Comparison of ENCODE assay signal across 21 mouse cellular contexts in genomic region chrX:134359336-134359735, GRCm38 (mm10). TPM values are rescaled to one million over a fixed set of nuclear protein-coding genes. Genes with fewer than 3 reads are reported as not detected.
DNase-seq lines count a peak whose midpoint lies in the region; ATAC-seq lines count a peak whose summit lies in the region.
"Had no signal": no experiment of that assay in that cellular context is flagged by ENCODE, and none has a peak within 500 bp of the region (broad histone marks: within the 10 kb centered on the region; RNA-seq: fewer than 3 reads in every experiment).

No protein-coding gene starts in this region.

- 0 out of 2 replicates have a peak, but pooled peaks cover 3% of the 10 kb centered on the region for H3K36me3 ChIP-seq in forebrain, embryonic 14.5 days (ENCODE audit: control insufficient read depth, insufficient read depth, low read length)
- no peaks in the 10 kb centered on the region for H3K36me3 ChIP-seq in forebrain, embryonic 16.5 days (ENCODE audit: control insufficient read depth, insufficient read depth)
- H3K36me3 ChIP-seq: embryonic facial prominence, embryonic 15.5 days had no signal

- H3K27me3 ChIP-seq in forebrain, embryonic 14.5 days (replicated peaks; ENCODE audit: control insufficient read depth, insufficient read depth, low read length), result no peaks in the 10 kb centered on the region
- H3K27me3 ChIP-seq in forebrain, embryonic 16.5 days (replicated peaks; ENCODE audit: control insufficient read depth, insufficient read depth, low read length), result no peaks in the 10 kb centered on the region
- H3K27me3 ChIP-seq: embryonic facial prominence, embryonic 15.5 days; heart, embryonic 13.5 days; kidney, embryonic 15.5 days had no signal

- no peaks in the 10 kb centered on the region for H3K4me1 ChIP-seq in forebrain, embryonic 14.5 days (ENCODE audit: control insufficient read depth, insufficient read depth, low read length)
- no peaks in the 10 kb centered on the region for H3K4me1 ChIP-seq in forebrain, embryonic 16.5 days (replicated peaks; ENCODE audit: control insufficient read depth, insufficient read depth, low read length)
- H3K4me1 ChIP-seq: embryonic facial prominence, embryonic 15.5 days; forebrain, embryonic 10.5 days; heart, embryonic 13.5 days; kidney, embryonic 15.5 days had no signal

- WGBS in forebrain, embryonic 14.5 days, result 80% methylated on average over 4 of the region's 4 CpGs
- WGBS in forebrain, embryonic 16.5 days, result 76% methylated on average over 4 of the region's 4 CpGs

- ATAC-seq in forebrain, embryonic 14.5 days, result no peak
- no peak for ATAC-seq in forebrain, embryonic 16.5 days
- ATAC-seq: hindbrain, embryonic 16.5 days; intestine, postnatal 0 days; Patski had no signal

- no peak overlapping the region for H3K4me3 ChIP-seq in forebrain, embryonic 14.5 days (ENCODE audit: low read depth, low read length)
- H3K4me3 ChIP-seq in forebrain, embryonic 16.5 days (replicated peaks; ENCODE audit: low read length), result no peak overlapping the region
- H3K4me3 ChIP-seq: embryonic facial prominence, embryonic 15.5 days; forebrain, embryonic 10.5 days; gastrocnemius, adult 2 months; heart, embryonic 13.5 days; kidney, embryonic 15.5 days had no signal

- no peak overlapping the region for H3K4me2 ChIP-seq in forebrain, embryonic 14.5 days (ENCODE audit: low read length)
- H3K4me2 ChIP-seq in forebrain, embryonic 16.5 days (ENCODE audit: low read length), result no peak overlapping the region
- H3K4me2 ChIP-seq: embryonic facial prominence, embryonic 15.5 days; heart, embryonic 13.5 days; kidney, embryonic 15.5 days had no signal

- peak; percentile 2 for DNase-seq in forebrain, embryonic 14.5 days (ENCODE audit: low spot score)
- peak; percentile 16 for DNase-seq in fat pad, adult 2 months (ENCODE audit: extremely low read depth, low read depth, low spot score)
- peak; percentile 51 for DNase-seq in lung, postnatal 10 days
- DNase-seq in yolk sac, embryonic 10.5 days (ENCODE audit: low spot score), result peak; percentile 5
- DNase-seq in spleen, postnatal 14 days (ENCODE audit: low spot score in 2 of 2), result no peak
- DNase-seq in cerebellum, postnatal 25 days, result no peak
- DNase-seq in heart, adult 9 months (ENCODE audit: low spot score in 2 of 2), result no peak
- DNase-seq: cerebellum, adult 11-12 months; cerebellum, postnatal 36 days; gastrocnemius, adult 2 months; heart, adult 11 months; layer of hippocampus, postnatal 36 days had no signal

- H3K9me3 ChIP-seq in forebrain, embryonic 14.5 days (replicated peaks; ENCODE audit: control insufficient read depth, low read length), result no peaks in the 10 kb centered on the region
- no peaks in the 10 kb centered on the region for H3K9me3 ChIP-seq in forebrain, embryonic 16.5 days (ENCODE audit: control insufficient read depth, low read length)
- H3K9me3 ChIP-seq: embryonic facial prominence, embryonic 15.5 days; forebrain, embryonic 10.5 days; heart, embryonic 13.5 days; kidney, embryonic 15.5 days had no signal

- no peak overlapping the region for H3K27ac ChIP-seq in forebrain, embryonic 14.5 days (ENCODE audit: low read depth, low read length)
- H3K27ac ChIP-seq in forebrain, embryonic 16.5 days (ENCODE audit: low read length), result no peak overlapping the region
- H3K27ac ChIP-seq: embryonic facial prominence, embryonic 15.5 days; forebrain, embryonic 10.5 days; gastrocnemius, adult 2 months; heart, embryonic 13.5 days; kidney, embryonic 15.5 days; stomach, postnatal 0 days had no signal

- no peak overlapping the region for H3K9ac ChIP-seq in forebrain, embryonic 14.5 days (ENCODE audit: low read length)
- H3K9ac ChIP-seq in forebrain, embryonic 16.5 days (replicated peaks; ENCODE audit: low read depth, low read length), result no peak overlapping the region
- H3K9ac ChIP-seq: embryonic facial prominence, embryonic 15.5 days; heart, embryonic 13.5 days; kidney, embryonic 15.5 days had no signal

RNA-seq across cellular contexts. Expression of gene Drp2, which starts 45.0 kb away (rescaled TPM):
- polyA plus RNA-seq in forebrain, embryonic 14.5 days (2014; fragmentation: Nextera tagmentation; extraction: Ambion mirVana), result 12.8 and 16.6 TPM in 2 replicates
- polyA plus RNA-seq in forebrain, embryonic 16.5 days (2015; fragmentation: Nextera tagmentation; extraction: Ambion mirVana), result 16.0 and 19.3 TPM in 2 replicates

RNA-seq across cellular contexts. Expression of gene Cenpi, which starts 51.5 kb away (rescaled TPM):
- polyA plus RNA-seq in forebrain, embryonic 14.5 days (2014; fragmentation: Nextera tagmentation; extraction: Ambion mirVana), result 17.4 and 18.9 TPM in 2 replicates
- polyA plus RNA-seq in forebrain, embryonic 16.5 days (2015; fragmentation: Nextera tagmentation; extraction: Ambion mirVana), result 10.6 and 14.0 TPM in 2 replicates

Comparison
In these comparisons a context has a peak if more than half of its experiments do, and no peak if none do; other contexts are left out.
1. DNase-seq: peak in forebrain, embryonic 14.5 days (single experiment), fat pad, adult 2 months (single experiment), lung, postnatal 10 days (single experiment) and yolk sac, embryonic 10.5 days (single experiment); none in spleen, postnatal 14 days (0 of 2), cerebellum, postnatal 25 days (0 of 2) and heart, adult 9 months (0 of 2).